ENCODE assay signal across 31 mouse cellular contexts in genomic region chr9:54269987-54270386, GRCm38 (mm10). TPM values are rescaled to one million over a fixed set of nuclear protein-coding genes. Genes with fewer than 3 reads are reported as not detected.
"Had no signal": no experiment of that assay in that cellular context is flagged by ENCODE, and none has a peak within 500 bp of the region (broad histone marks: within the 10 kb centered on the region; RNA-seq: fewer than 3 reads in every experiment).

No protein-coding gene starts in this region.

- H3K4me3 ChIP-seq: heart, adult 2 months; heart, embryonic 13.5 days; heart, embryonic 15.5 days; hindbrain, embryonic 13.5 days; hindbrain, embryonic 15.5 days; kidney, embryonic 15.5 days; layer of hippocampus, adult 2 months; left cerebral cortex, adult 2 months; limb, embryonic 10.5 days; limb, embryonic 12.5 days; liver, embryonic 13.5 days had no signal

- H3K27ac ChIP-seq: heart, adult 2 months; heart, embryonic 13.5 days; heart, embryonic 15.5 days; hindbrain, embryonic 13.5 days; hindbrain, embryonic 15.5 days; hindbrain, postnatal 0 days; kidney, embryonic 15.5 days; kidney, postnatal 0 days; layer of hippocampus, adult 2 months; left cerebral cortex, adult 2 months; limb, embryonic 10.5 days; limb, embryonic 12.5 days; liver, embryonic 13.5 days had no signal

- H3K4me2 ChIP-seq: heart, embryonic 11.5 days; heart, embryonic 13.5 days; heart, embryonic 15.5 days; hindbrain, embryonic 13.5 days; hindbrain, embryonic 15.5 days; kidney, embryonic 15.5 days; limb, embryonic 12.5 days; liver, embryonic 11.5 days; liver, embryonic 13.5 days had no signal

- H3K27me3 ChIP-seq: heart, embryonic 13.5 days; heart, embryonic 15.5 days; hindbrain, embryonic 13.5 days; hindbrain, embryonic 15.5 days; kidney, embryonic 15.5 days; limb, embryonic 12.5 days; liver, embryonic 13.5 days had no signal

- DNase-seq: gastrocnemius, postnatal 14 days; gastrocnemius, postnatal 36 days; heart, adult 11 months; heart, adult 2 months; heart, postnatal 14 days; heart, postnatal 36 days; kidney, adult 11 months; kidney, adult 2 months; kidney, adult 9 months; kidney, postnatal 14 days; kidney, postnatal 4 days; liver; liver, embryonic 13.5 days had no signal

- H3K36me3 ChIP-seq: heart, embryonic 13.5 days; heart, embryonic 15.5 days; hindbrain, embryonic 13.5 days; hindbrain, embryonic 15.5 days; kidney, embryonic 15.5 days; limb, embryonic 10.5 days; limb, embryonic 12.5 days; liver, embryonic 13.5 days had no signal

- H3K9ac ChIP-seq: heart, embryonic 13.5 days; heart, embryonic 15.5 days; hindbrain, embryonic 13.5 days; hindbrain, embryonic 15.5 days; kidney, embryonic 15.5 days; limb, embryonic 12.5 days; liver, embryonic 13.5 days had no signal

- H3K4me1 ChIP-seq: heart, embryonic 13.5 days; heart, embryonic 15.5 days; hindbrain, embryonic 13.5 days; hindbrain, embryonic 15.5 days; kidney, embryonic 15.5 days; limb, embryonic 10.5 days; limb, embryonic 12.5 days; liver, embryonic 13.5 days had no signal

- H3K9me3 ChIP-seq: heart, embryonic 13.5 days; heart, embryonic 15.5 days; hindbrain, embryonic 13.5 days; hindbrain, embryonic 15.5 days; kidney, embryonic 15.5 days; limb, embryonic 10.5 days; limb, embryonic 12.5 days; liver, embryonic 13.5 days had no signal

- ATAC-seq: hindbrain, postnatal 0 days; intestine, embryonic 16.5 days had no signal

RNA-seq across cellular contexts. Expression of gene Cyp19a1, which starts 2.1 kb away (rescaled TPM):
- polyA plus RNA-seq: gonadal fat pad, adult 2 months; heart, adult 2 months; heart, embryonic 11.5 days; heart, embryonic 13.5 days; heart, embryonic 15.5 days; heart, postnatal 0 days; hindbrain, embryonic 11.5 days; hindbrain, embryonic 13.5 days; hindbrain, postnatal 0 days; intestine, embryonic 14.5 days; intestine, embryonic 16.5 days; kidney, adult 2 months; kidney, embryonic 15.5 days; kidney, postnatal 0 days; limb, embryonic 10.5 days; limb, embryonic 12.5 days; liver, embryonic 11.5 days; liver, embryonic 13.5 days had no signal

RNA-seq across cellular contexts. Expression of gene Gldn, which starts 16.3 kb away (rescaled TPM):
- polyA plus RNA-seq: heart, embryonic 11.5 days; heart, embryonic 13.5 days; heart, embryonic 15.5 days; heart, postnatal 0 days; intestine, embryonic 14.5 days; intestine, embryonic 16.5 days; liver, embryonic 11.5 days; liver, embryonic 13.5 days had no signal
